Mouse (Mus musculus) cerebellum, postnatal 14 days (tissue): ENCODE data around the gene Sh3gl1.

Experiments used
- DNase-seq, 2 experiments: peaks; one replicate each; pipeline ENCODE4 v3.0.0; 2021; ENCODE audit warnings: mixed read lengths in 2 of 2

The Sh3gl1 gene

DNA sequence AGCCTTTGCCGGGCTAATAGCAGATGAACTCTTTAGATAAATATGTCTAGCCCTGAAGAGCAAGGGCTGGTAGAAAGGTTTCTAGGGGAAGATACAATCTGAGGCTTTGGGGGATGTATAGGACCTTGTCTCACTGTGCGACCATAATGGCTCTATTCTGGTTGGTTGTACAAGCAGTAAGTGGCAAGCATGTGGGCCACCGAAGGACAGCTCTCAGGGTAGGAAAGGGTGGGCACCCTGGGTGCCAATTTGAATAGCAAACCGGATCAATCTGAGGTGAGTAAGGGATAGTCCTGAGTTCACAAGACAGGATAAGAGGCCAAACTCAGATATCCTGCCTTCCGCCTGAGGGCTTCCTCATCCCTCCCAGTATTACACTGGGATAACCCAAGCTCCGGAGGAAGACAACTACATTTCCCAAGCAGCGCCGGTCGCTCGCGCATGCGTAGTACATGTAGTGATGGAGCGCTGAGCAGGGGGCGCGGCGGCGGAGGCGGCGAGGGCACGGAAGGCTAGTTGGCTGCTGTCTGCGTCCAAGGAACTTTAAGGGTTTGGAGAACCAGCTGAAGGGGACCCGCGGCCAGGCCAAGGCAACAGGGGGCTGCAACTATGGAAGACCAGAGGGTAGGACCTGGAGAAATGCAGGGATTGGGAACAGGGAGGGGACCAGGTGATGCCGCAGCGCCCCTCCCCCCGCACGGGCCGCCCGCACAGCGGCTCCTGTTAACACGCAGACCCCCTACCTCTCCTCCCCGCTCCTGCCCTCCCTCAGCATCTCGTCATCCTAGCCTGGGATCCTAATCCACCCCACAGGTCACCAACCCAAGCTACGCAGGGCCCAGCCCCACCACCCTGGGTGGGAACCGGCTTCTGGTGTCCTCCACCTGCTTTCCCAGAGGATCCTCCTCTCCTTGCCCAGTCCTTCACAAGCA, 50.1 kb downstream of the Sh3gl1 start, which contains the start of gene Fsd1:
Gene Fsd1 (plus strand): TSS at position 480 of the 932 bp plus-strand sequence.
- peak; percentile 91 for DNase-seq

- no peak for DNase-seq
These were observed 59.1 kb downstream of the Sh3gl1 start for GRCm38 (mm10) chr17:55977301-55977700.

- peak; percentile 91 to 94 for DNase-seq
These were observed 60.1 kb downstream of the Sh3gl1 start for GRCm38 (mm10) chr17:55976255-55976862.

DNA sequence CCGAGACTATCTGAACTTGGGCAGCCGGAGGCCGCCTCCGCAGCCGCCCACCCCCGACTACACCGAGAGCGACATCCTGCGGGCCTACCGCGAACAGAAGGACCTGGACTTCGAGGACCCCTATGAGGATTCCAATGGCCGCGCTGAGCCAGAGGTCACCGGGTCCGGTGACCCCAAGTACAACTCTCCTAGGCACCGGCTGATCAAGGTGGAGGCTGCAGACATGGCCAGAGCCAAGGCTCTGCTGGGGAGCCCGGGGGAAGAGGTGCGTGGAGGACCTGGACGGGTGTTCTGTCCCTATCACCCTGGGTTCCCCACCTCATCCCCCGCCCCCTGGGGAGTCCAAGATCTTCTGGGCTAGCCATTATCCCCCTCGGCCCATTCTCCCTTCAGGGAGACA, 65.0 kb downstream of the Sh3gl1 start:
- peak; percentile 30 to 46 for DNase-seq

DNA sequence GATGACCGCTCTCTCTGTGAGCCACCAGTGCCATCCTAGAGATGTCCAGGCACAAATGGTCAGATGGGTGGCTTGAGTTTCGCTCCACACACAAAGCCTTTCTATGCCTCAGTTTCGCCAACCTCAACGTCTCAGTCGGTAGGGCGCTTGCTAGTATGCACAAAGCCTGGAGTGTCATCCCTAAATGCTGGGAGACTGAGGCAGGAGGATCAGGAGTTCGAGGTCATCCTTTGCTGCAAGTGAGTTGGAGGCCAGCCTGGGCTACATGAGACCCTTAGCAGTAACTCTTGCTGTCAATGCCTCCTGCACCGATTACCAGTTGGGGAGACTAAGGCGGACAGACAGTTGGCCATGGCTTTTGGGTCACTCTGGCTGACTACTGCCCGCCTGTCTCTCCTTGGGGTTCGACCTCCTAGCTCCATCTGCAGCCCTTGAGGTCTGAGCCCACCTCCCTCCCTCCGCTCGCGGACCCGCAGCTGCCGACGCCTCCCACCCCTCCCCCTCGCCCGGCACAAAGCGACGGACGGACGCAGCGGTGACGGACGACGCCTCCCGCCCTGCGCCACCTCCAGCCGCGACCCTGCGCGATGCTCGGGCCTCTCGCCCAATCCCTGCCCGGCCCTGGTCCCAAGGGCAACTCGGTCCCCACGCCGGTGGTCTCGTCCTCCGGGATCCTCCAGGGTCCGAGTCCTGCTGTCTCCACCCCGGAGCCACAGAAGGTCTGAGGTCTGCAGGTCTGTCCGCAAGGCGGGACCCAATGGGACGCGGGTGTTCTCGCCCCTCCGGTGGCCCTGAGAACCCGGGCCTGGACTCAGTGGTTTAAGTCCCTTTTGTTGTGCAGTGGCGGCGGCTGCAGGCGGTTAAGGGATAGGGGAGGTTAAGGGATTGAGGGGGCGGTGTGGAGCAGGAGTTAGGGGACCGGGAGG, 66.2 kb downstream of the Sh3gl1 start, which contains the start of gene Shd:
Gene Shd (plus strand): TSS at position 502 of the 926 bp plus-strand sequence.
- peak; percentile 79 to 84 for DNase-seq

DNA sequence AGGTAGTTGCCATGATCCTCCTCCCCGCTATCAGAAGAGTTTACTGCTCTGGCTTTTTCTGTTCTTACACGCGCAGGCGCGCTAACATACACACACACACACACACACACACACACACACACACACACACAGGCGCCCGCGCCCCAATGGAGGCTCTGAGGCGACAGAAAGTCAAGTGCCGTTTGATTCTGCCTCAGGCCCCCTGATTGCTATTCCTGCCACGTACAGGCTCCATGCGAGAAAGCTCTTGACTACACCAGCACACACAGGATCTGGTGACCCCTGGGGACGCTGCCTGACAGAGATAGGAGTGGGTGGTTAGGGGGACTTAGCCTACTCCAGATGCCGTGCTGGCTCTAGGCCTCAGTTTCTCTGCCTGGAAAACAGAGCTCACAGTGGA, 66.9 kb downstream of the Sh3gl1 start:
- peak; percentile 61 to 80 for DNase-seq

GRCm38 (mm10) chr17:55968210-55968609, 68.2 kb downstream of the Sh3gl1 start:
- DNase-seq = peak; percentile 49 to 64

DNA sequence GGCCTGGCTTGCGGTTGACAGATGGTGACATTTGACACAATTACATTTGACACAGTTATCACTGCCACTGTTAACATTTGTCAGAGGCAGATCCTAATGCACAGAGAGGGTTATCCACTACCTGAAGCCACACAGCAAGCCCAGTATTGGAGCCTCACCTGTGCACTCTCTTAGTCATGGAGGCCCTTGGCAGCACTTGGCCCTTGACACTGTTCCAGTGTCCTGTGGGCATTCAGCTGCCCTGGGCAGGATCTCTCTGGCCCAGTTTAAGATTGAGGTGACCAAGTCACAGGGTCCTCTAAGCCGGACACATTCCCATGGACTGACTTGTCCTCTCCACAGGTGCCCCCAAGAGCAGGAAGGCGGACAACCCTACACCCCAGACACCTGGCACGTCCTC, 69.2 kb downstream of the Sh3gl1 start:
- DNase-seq = peak in 1 of 2 experiments; percentile 43
